Mouse (Mus musculus) ES-E14 (cell line): ENCODE measurements at regions not wholly inside any gene's neighbourhood (a gene's known extent, or its start where the extent isn't known, plus 50 kb on each side); places are given as distances from the start of the nearest gene placed in this dataset.

Experiments used
- HCFC1 ChIP-seq: IDR thresholded peaks from 2 replicates; pipeline ENCODE4 v1.6.1; 2012; ENCODE audit warnings: low read length, inconsistent platforms, borderline replicate concordance; ENCODE audit not compliant: insufficient read depth
- MAFK ChIP-seq: IDR thresholded peaks from 2 replicates; pipeline ENCODE4 v1.6.1; 2014; ENCODE audit warnings: mild to moderate bottlenecking, low read depth, low read length, inconsistent platforms; ENCODE audit not compliant: insufficient read depth
- ZC3H11A ChIP-seq: IDR thresholded peaks from 2 replicates; pipeline ENCODE4 v1.6.1; 2012; ENCODE audit warnings: low read depth, mild to moderate bottlenecking, inconsistent platforms, low read length, borderline replicate concordance
- ZNF384 ChIP-seq: IDR thresholded peaks from 2 replicates; pipeline ENCODE4 v1.6.1; 2012; ENCODE audit warnings: low read depth, low read length, inconsistent platforms

- TF ChIP-seq MAFK (no peak), HCFC1 (no peak), ZC3H11A (no peak), ZNF384 (no peak)
Measured at GRCm38 (mm10) chr13:101915542-101915941, 147.5 kb upstream of the Pik3r1 start.
